Mouse (Mus musculus) olfactory bulb, adult 2 months (tissue): ENCODE measurements at regions not wholly inside any gene's neighbourhood (a gene's known extent, or its start where the extent isn't known, plus 50 kb on each side); places are given as distances from the start of the nearest gene placed in this dataset.

Experiments
- CTCF ChIP-seq: fragments of 200-500 bp; IDR thresholded peaks from 2 replicates; pipeline ENCODE4 v1.5.1; 2012; ENCODE audit warnings: low read depth, mild to moderate bottlenecking, low read length, moderate library complexity; ENCODE audit not compliant: insufficient read depth
- POLR2A ChIP-seq: fragments of 200-500 bp; IDR thresholded peaks from 2 replicates; pipeline ENCODE4 v1.6.1; 2012; ENCODE audit warnings: mild to moderate bottlenecking, low read depth, low read length, moderate library complexity; ENCODE audit not compliant: insufficient read depth

- TF ChIP-seq CTCF (no peak), POLR2A (no peak)
These were observed 124.7 kb upstream of the Mkln1 start for GRCm38 (mm10) chr6:31273816-31274215.
